Mouse (Mus musculus) embryo, embryonic 11 days (tissue): ENCODE measurements around the gene Snx29.
"Not testable (repeated sequence)": the region's sequence is repeated elsewhere in the genome, so short reads cannot be mapped to it uniquely, and the experiment has no call there.

ENCODE experiments used
- DNase-seq: peaks from one replicate; pipeline ENCODE4 v3.0.0-alpha.2; 2015

Snx29 gene

GRCm38 (mm10) chr16:11408726-11409125 is 86.0 kb downstream of the Snx29 start:
- no peak for DNase-seq

- no peak for DNase-seq
These were observed 91.9 kb downstream of the Snx29 start for GRCm38 (mm10) chr16:11414631-11415030.

- DNase-seq = peak; percentile 76
These were observed 95.5 kb downstream of the Snx29 start for GRCm38 (mm10) chr16:11418183-11418588.

DNA sequence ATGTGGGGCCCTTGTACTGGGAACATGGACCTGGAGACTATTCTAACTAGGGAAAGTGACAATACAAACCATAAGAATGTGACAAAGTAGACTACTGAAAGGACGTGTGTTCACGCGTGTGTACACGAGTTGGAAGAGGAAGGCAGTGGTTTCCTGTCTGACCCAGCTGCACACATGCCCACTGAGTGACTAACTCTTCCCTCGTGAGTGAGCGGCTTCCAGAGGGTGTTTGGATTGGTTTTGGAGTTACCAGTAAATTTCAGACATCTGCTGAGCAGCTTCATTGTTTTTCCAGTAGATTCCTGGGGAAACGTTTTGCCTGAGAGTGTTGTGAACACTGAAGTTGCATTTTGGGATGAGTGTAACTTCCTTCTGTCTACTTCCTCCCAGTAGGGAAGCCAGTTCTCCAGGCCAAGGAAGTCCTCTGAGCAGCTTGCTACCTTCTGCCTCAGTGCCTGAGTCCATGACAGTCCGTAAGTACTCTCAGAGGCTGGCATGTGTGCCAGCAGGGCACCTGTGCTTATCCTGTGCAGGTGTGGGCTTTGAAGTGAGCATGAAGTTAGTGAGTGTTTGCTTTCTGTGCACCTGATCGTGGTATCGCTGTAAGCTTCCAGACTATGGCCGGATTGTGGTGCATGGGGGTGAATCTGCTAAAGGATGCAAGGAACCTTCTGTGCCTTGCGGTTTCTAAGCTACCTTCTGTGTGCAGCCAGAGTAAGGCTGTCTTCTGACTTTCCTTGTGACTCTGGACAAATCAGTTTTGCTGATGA is 97.8 kb downstream of the Snx29 start:
- no peak for DNase-seq

- no peak for DNase-seq
These were observed 99.5 kb downstream of the Snx29 start for GRCm38 (mm10) chr16:11422165-11422564.

GRCm38 (mm10) chr16:11422889-11423610 is 100.3 kb downstream of the Snx29 start:
- no peak for DNase-seq

- peak; percentile 48 for DNase-seq
These were observed 101.0 kb downstream of the Snx29 start for GRCm38 (mm10) chr16:11423611-11424297.

DNA sequence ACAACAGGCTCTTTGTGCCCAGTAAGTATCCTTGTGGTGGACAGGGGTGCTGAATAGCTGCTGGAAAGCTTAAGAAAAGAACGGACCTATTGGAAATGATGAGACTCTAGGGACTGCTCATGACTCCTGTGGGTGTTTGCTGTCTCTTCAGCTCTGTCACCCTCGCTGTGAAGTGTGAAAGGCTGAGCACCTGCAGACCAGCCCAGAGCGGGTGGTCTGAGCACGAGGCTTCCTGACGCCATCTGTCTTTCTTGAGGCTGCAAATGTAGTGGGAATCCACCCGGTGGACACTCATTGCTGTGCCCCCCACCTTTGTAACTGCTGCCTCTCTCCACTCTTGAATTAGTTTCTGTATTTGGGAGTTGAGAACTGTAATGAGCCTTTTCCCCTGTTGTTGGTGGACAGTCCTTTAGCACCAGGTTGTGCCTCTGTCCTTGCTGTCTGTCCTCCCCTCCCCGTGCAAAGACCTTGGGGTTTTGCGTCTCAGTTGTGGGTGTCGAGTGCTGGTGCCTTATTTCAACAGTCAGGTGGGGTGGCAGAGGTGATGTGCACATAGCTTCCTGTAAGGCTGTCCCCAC is 101.9 kb downstream of the Snx29 start:
- no peak for DNase-seq

DNA sequence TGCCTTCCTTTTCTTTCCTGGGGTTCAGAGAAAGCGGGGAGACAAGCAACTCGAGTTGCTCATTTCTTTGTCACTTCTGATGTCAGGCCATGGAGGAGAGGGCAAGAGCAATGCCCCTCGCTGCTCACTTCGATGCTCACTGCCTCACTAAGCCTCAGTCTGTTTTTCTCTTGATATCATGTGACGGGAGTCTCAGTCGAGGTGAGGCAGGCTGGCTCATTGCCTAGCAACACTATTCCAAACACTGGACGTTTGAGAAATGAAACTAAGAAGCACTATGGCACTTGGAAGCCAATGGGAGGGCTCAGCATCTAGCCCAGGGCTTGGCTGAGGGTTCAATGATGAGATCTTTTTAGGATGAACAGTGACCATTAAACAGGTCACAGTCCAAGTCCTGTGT is 102.6 kb downstream of the Snx29 start:
- DNase-seq = no peak

GRCm38 (mm10) chr16:11426810-11427537 is 104.3 kb downstream of the Snx29 start:
- no peak for DNase-seq

DNA sequence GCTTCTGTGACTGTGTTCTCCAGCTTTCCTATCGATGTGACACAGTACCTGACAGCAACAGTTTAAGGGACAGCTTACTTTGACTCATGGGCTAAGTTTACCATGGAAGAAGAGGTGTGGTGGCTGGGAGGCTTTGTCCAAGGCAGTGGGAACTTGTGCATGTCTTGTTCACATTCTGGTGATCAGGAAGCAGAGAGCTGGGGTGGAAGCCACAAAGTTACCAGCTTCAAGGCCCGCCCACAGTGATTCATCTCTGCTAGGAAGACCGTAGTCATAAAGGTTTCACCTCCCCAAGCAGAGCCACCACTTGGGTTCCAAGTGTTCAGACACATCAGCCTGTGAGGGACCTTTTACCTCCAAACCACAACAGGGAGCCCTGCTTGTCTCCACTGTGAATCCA is 107.1 kb downstream of the Snx29 start:
- DNase-seq = no peak

GRCm38 (mm10) chr16:11430520-11430919 is 107.8 kb downstream of the Snx29 start:
- no peak for DNase-seq

DNA sequence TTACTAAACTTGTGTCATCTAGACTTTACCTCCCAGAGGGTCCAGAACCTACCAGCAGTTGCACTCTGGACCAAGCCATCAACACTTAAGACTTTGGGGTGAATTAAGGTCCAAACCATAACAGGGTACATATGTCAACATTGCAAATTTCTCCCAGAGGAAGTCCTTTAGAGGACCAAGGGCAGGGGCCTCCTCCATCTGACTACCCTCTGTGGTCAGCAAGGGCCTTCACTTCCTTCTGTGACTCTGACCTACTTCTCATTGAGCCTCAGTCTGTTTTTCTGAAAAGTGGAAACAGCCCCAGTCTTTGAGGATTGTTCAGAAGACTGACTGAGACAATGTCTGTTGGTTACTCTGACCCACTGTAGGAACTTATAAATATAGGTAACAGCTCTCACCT is 111.1 kb downstream of the Snx29 start:
- no peak for DNase-seq

DNA sequence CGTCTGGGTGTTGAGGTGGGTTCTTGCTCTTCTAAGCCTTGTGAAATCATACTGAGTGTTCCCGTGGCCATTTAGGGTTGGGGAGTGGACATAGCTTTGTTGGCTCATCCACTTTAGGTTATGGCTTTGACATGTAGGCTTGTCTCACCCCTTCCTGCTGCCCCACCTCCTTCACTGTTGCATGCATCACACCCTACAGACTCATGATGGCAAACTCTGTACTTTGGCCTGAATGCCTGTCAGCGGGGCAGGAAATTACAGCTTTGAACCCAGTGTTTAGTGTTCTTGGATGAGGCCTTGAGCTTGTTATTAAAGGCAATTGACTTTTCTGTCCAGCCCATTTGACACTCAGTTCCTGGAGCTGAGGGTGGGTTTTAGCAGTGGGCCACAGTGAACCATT is 114.9 kb downstream of the Snx29 start:
- DNase-seq = no peak

GRCm38 (mm10) chr16:11439417-11439816 is 116.7 kb downstream of the Snx29 start:
- DNase-seq = no peak

- DNase-seq = no peak
These were observed 118.9 kb downstream of the Snx29 start for GRCm38 (mm10) chr16:11441616-11442015.

- DNase-seq = no peak
These were observed 119.8 kb downstream of the Snx29 start for GRCm38 (mm10) chr16:11442534-11442933.

GRCm38 (mm10) chr16:11444626-11445025 is 121.9 kb downstream of the Snx29 start:
- DNase-seq = no peak

GRCm38 (mm10) chr16:11446977-11447376 is 124.3 kb downstream of the Snx29 start:
- no peak for DNase-seq

- no peak for DNase-seq
These were observed 125.2 kb downstream of the Snx29 start for GRCm38 (mm10) chr16:11447905-11448304.

DNA sequence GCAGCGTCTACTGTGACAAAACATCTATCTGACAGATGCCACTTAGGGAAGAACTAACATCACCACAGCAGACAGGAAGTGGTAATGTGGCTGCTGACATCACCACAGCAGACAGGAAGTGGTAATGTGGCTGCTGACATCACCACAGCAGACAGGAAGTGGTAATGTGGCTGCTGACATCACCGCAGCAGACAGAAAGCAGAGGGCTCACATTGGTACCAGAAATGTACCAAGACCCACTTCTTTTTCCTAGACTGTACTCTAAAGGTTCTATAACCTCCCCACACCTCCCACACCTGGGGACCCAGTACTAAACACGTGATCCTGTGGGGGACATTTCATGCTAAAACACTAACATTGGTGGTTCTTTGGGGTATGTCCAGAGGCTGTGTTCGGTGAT is 126.0 kb downstream of the Snx29 start:
- not testable (repeated sequence) for DNase-seq

DNA sequence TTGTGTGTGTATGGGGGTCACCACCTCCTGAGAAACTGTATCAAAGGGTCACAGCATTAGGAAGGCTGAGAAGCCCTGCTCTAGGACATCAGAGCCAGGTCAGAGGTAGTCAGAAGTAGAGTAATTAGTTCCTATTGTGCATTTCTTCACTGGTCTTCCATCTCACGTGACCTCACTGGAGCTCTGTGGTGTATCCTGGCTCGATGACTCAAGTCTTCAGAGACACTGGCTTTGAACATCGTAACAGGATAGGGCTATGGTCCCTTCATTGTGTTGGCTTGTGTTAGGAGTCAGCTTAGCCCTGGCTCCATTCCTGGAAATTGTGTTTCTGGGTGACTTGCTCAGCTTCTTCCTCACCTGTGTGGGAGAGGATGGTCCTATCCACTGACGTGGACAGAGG is 126.6 kb downstream of the Snx29 start:
- no peak for DNase-seq

GRCm38 (mm10) chr16:11450626-11451025 is 127.9 kb downstream of the Snx29 start:
- no peak for DNase-seq
